Comparison of ENCODE assay signal across 11 mouse cellular contexts in genomic region chr10:17355476-17355875, GRCm38 (mm10).
A peak's percentile ranks its signal among the peaks of the same experiment; 100 is the strongest.
DNase-seq lines count a peak whose midpoint lies in the region.
"Had no signal": no experiment of that assay in that cellular context is flagged by ENCODE, and none has a peak within 500 bp of the region (broad histone marks: within the 10 kb centered on the region; RNA-seq: fewer than 3 reads in every experiment).

No protein-coding gene starts in this region.

- H3K27ac ChIP-seq in embryonic facial prominence, embryonic 10.5 days (replicated peaks): peak overlapping the region; percentile 62; the same call in 1 of the 2 replicates

- peak; percentile 17 for DNase-seq in gastrocnemius, adult 18-20 months (ENCODE audit: low spot score)
- no peak for DNase-seq in gastrocnemius, postnatal 10 days
- DNase-seq in kidney, postnatal 10 days: peak; percentile 11
- DNase-seq in kidney, adult 11 months: no peak
- DNase-seq in embryonic facial prominence, embryonic 10.5 days (ENCODE audit: low spot score): no peak
- DNase-seq in gonadal fat pad, adult 2 months (ENCODE audit: low read depth): peak; percentile 71
- no peak for DNase-seq in layer of hippocampus, postnatal 10 days (ENCODE audit: low spot score in 2 of 2)
- DNase-seq in cerebellum, adult 11-12 months: no peak
- DNase-seq: layer of hippocampus, adult 9-11 months; left cerebral cortex, postnatal 4 days had no signal

- H3K9me3 ChIP-seq in embryonic facial prominence, embryonic 10.5 days: no peaks in the 10 kb centered on the region
- H3K9me3 ChIP-seq: heart, embryonic 15.5 days had no signal

- no peaks in the 10 kb centered on the region for H3K27me3 ChIP-seq in embryonic facial prominence, embryonic 10.5 days (replicated peaks; ENCODE audit: low read depth, poor library complexity, severe bottlenecking)
- H3K27me3 ChIP-seq: heart, embryonic 15.5 days had no signal

- H3K4me3 ChIP-seq in embryonic facial prominence, embryonic 10.5 days: no peak overlapping the region
- H3K4me3 ChIP-seq: heart, embryonic 15.5 days had no signal

- peaks cover 34% of the 10 kb centered on the region for H3K4me1 ChIP-seq in embryonic facial prominence, embryonic 10.5 days
- H3K4me1 ChIP-seq: heart, embryonic 15.5 days had no signal

- H3K36me3 ChIP-seq in embryonic facial prominence, embryonic 10.5 days (replicated peaks): no peaks in the 10 kb centered on the region
- H3K36me3 ChIP-seq: heart, embryonic 15.5 days had no signal

- 13% methylated on average over 4 of the region's 4 CpGs for WGBS in embryonic facial prominence, embryonic 10.5 days

Comparison
In these comparisons a context has a peak if more than half of its experiments do, and no peak if none do; other contexts are left out.
1. DNase-seq: peak in gastrocnemius, adult 18-20 months (single experiment), kidney, postnatal 10 days (single experiment) and gonadal fat pad, adult 2 months (single experiment); none in gastrocnemius, postnatal 10 days (single experiment), kidney, adult 11 months (single experiment), embryonic facial prominence, embryonic 10.5 days (single experiment), layer of hippocampus, postnatal 10 days (0 of 2) and cerebellum, adult 11-12 months (single experiment).